Mouse (Mus musculus): ENCODE measurements around the gene Pik3cb.

Gene Pik3cb

DNA sequence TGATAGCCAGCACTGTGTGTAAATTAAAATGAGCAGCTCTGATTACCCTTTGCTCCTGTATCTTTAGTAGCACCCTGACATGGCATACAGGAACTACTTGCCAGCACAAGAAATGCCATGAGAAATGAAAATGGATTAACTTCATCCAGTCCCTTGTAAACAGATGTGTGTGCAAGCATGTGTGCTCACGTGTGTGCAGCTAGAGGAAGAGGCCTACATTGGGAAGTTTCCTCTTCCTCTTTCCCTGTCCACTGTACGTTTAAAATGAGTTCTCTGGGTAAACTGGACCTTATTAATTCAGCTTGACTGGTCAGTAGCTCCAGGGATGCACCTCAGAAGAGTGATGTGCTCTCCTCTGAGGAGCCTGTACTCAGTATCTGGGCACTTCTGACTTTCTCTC is 66.0 kb downstream of the Pik3cb start:
- DNase-seq = no peak

DNA sequence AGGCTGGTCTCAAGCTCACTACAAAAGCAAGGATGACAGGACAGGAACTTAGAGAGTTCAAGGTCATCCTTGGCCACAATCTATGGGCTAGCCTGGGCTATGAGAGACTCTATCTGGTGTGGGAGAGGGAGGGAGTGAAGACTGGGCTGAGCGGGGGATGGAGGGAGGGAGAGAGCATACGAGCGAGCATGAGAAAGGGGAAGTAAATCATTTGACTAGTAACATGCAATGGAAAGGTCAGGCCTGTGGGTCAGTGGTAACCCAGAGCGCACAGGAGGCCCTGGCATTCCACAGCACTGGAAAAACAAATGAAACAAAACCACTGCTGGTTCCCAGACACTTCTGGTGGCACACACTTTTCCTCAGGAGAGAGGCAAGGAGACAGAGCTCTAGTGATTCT is 67.9 kb downstream of the Pik3cb start:
- no peak for DNase-seq

DNA sequence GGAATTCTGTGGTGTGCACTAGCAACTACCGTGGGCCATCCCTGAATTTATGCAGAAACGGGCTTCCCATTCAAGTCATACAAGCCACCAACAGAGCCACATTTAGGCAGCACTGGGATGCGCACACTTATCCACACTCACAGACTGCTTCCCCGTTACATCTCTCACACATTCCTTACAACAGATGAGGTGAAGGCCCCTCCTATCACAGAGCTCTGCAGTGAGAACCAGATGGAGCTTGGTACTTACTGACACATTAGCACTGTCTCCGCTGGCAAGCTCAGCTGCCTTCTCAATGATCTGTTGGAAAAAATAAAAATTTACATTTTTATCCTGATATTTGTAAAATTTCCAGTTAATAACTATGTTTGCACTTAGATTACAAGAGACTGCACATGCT is 75.1 kb downstream of the Pik3cb start:
- DNase-seq = no peak

DNA sequence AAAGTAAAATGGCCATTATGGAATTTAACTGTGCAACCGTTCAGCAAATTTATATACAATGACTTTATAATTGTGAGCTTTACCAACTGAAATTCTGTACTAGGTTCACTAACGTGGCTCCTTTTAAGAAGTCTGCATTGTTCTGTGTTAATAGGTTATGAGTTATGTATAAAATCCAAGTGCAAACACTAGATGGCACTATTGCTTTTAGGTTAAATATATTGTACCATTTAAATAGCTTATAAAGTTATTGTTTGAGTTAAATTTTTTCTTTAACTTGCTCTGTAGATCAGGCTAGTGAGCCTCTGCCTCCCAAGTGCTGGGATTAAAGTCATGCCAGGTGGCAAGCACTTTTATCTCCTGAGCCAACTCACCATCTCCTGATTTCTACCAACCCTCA is 76.2 kb downstream of the Pik3cb start:
- no peak for DNase-seq

DNA sequence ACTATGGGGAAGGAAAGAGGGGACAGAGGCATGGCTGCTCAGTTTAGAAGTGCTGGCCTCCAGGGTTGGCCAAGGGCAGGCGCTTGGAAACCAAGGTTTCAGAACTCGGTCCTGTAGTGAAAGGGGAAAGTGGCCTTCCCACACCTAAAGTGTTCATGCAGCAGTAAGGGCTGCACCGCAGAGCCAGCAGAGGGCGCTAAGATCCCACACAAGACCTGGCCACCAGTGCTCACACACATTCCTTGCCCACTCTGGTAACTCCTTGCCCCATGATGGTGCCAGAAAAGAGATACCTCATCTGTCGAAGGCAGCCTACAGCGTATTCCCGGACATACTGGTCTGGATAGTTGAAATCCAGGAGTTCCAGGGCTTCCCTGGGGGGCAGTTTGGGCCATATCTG is 77.9 kb downstream of the Pik3cb start:
- DNase-seq = peak; percentile 83

DNA sequence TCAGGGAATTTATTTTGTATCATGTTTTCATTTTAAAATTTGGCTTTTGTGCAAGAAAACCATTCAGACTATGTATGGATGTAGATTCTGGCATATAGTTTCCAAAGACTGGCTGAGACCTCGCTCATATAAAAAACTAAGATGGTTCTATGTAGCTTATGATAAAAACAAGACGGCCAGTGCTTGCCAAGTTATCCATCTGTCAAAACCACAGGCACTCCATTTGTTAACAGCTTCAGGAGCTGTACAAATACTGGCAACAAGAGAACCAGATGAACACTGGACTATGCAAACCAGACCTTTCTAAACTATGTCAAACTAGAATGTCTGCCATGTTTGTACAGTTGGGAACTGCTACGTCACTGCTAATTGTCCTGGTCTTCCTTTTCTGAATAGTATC is 82.7 kb downstream of the Pik3cb start:
- no peak for DNase-seq

DNA sequence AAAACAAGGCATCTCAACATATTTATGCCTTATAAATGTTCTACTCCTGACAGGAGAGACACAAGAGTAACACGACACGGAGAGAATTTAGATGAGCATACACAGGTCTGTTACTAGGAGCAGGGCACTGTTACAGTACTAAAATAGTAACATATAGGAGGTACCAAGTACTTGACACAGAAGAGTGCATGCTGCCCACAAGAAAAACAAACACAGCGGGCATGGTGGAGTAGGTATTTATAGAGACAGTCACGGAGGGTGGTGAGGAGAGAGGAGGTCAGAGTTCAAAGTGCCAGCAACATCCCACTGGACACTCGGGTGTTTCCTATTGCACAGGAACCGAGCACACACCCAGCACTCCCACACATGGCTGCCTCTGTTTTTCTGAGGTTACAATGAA is 90.7 kb downstream of the Pik3cb start:
- DNase-seq = no peak

DNA sequence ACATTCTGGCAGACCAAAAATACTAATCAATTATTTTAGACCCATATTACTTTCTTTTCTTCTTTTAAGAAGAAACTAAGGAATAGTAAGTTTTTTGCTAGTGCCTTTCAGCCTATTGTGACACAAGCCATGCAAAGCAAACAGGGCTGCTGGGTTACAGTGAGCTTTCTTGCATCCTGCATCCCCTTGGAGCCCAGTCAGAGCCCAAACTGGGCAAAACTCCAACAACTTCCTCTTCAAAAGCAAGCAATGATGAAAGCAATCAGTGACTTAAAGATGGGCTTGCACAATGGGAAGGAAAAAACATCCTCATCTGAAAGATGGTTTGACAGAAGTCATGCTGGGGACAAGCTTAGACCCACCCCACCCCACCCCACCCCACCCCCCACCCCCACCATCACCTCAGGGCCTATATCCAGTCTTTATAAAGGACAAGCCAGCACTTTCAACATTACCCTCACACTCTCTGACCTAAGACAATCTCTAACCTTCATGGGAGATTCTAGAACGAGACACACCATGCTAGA is 91.6 kb downstream of the Pik3cb start:
- DNase-seq = peak; percentile 71

DNA sequence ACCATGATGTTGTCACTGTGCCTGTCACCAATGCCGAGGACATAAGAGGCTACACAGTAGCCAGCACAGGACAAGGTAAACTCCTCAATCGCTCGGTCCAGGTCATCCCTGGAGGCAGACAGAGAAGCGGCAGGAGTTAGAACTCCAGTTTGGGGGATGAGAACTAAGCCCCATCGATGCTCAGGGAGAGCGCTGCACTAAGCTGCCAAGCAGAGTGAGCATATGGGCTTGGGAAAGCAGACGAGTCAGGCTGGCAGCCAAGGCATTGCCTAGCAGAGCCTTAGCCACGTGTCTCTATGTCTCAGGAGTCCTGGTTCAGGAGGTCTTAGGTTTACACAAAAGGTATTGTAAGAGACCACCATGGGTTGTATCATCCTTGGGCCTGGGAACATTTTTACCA is 95.7 kb downstream of the Pik3cb start:
- DNase-seq = no peak

DNA sequence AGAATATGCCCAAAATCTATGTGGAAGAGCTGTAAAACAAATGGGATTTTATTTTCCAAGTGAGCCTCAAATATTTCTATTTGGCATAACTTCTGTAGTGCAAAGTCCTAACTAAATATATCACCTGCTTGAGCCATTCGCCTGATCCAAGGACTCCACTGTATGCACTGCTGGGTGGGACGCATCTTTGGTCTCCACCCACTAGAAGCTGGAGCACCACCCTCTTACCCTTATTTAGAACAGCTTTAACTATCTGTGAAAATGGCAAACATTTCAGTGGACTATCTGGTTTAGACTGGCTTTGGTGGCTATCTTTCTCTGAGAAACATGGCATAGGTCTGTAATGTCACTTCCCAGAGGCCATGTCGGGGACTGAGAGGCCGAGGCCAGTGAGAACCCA is 97.8 kb downstream of the Pik3cb start:
- no peak for DNase-seq

DNA sequence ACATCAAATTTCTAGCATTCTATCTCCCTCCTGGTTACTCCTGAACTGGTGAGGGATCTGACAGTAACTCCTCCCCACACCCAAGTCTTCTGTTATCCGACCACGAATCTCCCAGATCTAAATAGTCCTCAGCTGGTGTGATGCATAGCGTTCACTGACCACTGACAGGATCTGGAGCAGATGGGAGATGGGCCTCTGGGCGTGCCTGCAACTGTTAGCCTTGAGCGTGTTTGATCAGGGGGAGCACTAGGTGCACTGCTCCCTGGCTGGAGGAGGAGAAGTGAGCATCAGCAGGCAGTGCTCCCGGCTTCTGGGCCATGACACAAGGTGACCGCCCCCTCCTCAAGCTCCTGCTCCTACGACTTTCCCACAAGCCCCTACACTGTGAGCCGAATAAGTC is 98.4 kb downstream of the Pik3cb start:
- no peak for DNase-seq

DNA sequence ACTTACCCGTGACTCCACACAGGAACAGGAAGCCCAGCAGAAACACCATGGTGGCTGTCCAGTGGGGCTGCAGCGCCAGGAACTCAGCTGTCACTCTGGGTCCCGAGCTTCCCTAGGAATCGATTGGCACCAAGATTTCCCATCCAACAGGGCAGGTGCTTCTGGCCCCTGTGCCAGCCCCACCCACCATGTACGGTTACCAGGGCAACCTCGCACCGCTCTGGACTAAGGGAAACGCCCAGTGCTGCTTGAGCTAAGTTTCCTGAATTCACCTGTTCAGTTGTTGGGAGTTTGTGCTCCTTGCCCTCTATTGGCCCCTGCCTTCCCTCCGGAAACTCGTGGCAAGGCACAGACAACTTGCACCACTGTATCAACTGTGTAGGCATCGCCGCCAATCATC is 104.8 kb downstream of the Pik3cb start, which contains the start of gene Gm1123:
Gm1123 (minus strand) TSS at position 141 of the 400 bp plus-strand sequence.
- DNase-seq = no peak

DNA sequence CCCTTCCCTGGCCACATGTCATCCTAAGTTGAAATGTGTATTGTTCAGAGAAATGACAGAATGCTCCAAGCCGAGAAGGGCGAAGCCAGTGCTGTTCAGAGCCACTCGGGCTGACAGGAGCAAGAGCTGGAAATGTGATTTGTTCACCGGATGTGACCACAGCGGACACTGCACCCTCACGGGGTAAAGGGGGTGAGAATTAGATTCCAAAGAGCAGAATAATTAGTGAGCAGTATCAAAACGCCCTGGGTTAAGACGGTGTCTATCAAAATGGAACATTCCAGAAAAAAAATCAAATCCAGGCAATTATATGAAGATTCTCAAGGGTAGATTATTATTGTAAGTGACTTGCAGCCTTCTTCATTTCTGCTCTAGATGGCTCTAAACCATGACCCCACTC is 106.3 kb downstream of the Pik3cb start:
- no peak for DNase-seq

DNA sequence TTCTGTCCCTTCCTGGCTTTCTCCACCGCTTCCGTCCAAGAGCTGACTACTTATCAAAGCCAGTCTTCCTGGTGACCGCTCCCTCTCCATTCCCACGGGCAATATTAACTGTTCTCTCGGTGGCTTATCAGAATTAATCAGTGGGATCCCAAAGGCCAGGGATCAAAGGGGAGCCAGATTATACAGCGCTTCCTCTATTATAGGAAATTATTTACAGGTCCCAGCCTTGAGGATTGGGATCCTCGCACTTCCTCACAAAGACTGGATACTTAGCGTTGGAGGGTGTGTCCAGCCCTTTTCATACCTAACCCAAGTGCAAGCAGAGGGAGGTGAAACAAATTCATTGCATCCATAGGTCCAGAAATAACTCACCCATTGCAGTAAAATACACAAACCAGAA is 108.4 kb downstream of the Pik3cb start:
- DNase-seq = no peak

DNA sequence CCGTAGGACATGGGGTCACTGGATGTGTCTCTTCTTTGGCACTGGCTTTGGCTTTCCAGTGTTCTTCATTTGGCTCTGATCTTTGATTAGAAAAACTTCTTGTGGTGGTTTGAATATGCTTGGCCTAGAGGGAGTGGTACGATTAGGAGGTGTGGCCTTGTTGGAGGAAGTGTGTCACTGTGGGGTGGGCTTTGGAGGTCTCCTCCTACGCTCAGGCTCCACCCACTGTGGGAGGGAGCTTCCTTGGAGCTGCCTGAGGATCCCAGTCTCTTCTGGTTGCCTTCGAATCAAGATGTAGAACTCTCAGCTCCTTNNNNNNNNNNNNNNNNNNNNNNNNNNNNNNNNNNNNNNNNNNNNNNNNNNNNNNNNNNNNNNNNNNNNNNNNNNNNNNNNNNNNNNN is 118.7 kb downstream of the Pik3cb start:
- no peak for DNase-seq

DNA sequence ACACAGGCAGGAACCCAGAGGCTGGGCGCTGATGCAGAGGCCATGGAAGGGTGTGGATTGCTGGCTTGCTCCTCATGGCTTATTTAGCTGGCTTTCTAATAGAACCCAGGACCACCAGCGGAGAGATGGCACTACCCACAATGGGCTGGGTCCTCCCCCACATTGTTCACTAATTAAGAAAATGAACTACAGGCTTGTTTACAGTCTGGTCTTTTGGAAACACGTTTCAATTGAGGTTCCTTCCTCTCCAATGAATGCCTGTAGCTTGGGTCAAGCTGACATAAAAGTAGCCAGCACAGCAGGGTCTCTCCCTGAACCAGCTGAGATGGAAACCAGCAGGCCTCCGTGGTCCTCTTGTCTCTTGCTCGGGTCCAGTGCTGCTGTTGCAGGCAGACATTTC is 119.3 kb downstream of the Pik3cb start:
- DNase-seq = no peak

DNA sequence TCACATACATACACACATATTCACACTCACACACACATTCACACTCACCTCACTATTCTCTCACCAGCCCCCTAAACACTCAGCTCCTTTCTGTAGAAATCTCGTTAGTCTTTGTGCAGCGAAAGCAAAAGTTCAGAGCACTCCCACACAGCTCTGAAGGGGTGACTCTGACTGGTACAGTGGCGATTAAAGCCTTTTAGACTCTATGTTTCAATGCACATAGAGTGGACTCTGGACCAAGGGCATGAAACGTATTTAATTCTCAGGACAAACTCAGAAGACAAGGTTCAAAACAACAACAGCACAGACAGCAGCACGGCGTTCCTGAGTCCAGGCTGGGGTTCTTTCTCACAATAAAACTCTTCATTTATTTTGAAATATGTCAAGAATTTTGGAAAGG is 122.7 kb downstream of the Pik3cb start:
- no peak for DNase-seq

DNA sequence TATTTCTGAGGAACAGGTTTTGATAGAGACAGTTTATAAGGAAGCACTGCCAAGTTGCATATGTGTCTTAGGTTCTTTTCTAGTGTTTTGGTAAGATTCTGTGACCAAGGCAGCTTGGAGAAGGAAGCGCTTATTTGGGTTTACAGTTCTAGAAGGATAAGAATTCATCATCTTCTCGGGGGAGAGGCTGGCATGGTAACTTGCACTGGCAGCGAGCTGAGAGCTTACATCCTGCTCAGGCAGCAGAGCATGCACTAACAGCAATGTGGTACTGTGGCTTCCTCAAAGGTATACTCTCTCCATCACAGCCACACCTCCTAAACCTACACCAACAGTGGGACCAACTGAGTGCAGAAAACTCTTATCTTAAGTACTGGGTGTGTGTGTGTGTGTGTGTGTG is 123.7 kb downstream of the Pik3cb start:
- no peak for DNase-seq

DNA sequence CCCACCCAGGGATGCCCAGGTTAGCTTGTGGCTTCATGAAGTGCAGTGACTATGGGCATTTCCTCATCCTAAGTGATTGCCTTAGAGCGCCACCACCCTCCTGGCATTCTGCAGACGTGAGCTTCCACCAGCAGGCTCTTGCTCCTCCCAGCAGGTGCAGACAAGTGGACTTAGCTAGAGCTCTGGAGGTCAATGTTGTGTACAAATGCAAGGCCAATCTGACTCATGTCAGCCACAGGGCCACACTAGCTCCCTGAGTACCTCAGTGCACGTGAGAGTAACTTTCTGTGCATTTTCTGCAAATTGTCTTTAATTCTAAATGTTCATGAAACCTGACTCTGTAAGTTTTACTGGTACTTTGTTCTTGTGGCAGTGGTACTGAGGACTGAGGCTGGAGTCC is 124.1 kb downstream of the Pik3cb start:
- DNase-seq = no peak

DNA sequence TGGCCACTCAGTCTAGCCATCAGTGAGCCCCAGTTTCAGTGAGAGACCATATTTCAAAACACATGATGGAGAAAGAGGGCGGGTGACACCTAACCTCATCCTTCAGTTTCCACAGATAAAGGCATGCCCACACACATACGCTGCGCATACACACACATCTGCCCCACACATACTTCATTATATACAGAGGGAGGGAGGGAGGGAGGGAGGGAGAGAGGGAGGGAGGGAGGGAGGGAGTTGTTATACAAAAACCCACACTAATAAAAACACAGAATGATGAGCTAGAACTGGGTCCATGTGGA is 130.6 kb downstream of the Pik3cb start:
- DNase-seq = no peak

DNA sequence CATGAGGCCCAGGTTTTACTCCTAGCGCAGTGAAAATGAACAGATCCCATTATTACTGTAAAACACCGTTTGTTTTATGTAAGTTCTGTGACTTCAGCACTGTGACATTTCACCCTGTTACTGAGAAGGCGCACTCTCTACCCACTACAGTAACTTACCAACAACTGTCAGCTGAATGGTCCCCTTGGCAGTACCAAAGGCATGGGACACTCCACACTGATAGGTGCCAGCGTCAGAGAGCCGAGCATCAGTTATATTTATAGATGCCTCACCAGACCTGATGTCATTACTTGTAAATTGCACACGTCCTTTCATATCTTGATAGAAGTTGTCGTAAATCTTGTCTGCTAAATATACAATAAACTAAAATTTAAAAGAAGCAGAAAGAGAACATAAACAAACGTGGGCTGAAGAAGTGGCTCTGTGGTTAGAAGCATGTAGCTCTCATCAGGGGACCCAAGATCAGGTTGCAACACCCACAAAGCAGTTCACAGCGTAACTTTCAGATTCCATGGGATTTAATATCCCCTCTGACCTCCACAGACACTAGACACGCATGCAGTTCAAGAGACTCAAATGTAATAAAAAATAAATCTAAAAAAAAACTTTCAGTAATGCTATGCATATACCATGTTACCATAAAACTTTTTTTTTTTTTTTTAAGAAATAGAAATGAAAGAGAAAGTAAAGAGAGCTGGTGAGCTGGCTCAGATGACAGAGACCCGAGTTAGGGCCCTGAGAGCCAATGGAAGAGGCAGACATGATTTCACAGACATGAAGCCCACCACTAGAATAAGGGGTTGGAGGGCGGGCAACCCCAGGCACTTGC is 131.1 kb downstream of the Pik3cb start:
- DNase-seq = no peak

DNA sequence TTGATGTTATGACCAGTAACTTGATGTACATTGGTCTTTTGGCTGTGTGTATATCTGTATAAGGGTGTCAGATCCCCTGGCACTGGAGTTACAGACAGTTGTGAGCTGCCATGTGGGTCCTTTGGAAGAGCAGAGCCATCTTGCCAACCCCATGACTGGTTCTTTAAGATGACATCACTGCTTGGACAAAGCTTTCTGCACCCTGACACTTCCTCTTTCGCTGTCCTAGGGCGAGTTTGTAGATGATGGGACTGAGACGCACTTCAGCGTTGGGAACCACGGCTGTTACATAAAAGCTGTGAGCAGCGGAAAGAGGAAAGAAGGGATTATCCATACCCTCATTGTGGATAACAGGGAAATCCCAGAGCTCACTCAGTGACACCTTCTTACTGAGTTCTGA is 139.1 kb downstream of the Pik3cb start:
- no peak for DNase-seq

DNA sequence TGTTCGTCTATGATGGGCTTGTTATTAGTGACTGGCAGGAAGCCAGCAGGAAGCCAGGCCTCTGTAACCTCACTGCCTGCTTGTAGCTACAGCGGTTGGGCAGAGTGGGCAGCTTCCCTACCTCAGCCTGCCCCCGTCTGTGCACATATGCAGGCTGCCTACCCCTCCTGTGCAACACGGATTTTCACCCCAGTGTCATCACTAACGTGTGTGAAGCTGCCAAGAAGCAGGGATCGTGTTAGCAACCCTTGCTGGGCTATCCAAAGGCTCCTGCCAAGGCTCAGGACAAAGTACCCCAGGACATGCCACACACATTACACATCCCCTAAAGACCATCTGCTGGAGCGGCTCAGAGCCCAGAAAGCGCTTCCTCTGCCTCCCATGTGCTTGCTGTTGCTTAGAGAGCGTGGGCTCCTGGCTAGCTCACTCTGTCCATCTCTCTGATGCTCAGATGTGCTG is 140.5 kb downstream of the Pik3cb start:
- DNase-seq = no peak

DNA sequence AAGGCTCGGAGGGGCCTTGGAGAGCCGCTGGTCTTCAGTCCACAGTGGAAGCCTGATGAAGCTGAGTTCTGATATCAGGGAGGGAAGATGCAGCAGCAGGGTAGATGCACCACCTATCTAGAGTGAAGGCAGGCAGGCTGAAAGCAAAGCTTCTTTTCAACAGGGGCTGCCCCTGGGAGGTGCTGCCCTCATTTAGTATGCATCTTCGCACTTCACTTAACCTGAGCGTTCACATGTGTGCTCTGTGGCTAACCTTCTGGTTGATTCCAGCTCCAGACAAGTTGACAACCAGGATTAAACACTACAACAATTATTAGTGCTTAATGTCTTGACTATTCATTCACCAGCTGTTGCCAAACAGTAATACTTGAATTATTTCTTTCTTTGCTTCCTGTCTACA is 146.3 kb downstream of the Pik3cb start:
- no peak for DNase-seq

DNA sequence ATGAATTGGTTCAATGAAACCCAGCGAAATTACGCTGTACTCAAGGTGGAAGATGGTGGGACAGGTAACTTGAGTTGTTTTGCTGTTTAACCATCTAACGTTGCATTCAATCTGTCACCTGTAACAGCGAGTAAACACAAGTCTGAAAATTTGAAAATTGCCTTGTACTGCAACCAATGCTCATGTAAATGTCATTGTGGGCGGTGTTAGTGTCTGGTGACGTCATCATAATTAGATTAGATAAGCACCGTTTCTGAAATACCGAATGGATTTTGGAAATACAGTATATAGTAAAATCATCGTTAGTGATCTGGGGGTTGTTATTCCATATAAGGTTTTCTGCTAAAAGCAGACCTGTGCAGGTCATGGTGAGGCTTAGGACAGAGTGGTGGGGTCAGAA is 153.3 kb downstream of the Pik3cb start:
- DNase-seq = no peak

Data from lung, postnatal 14 days (tissue).